Mouse (Mus musculus) layer of hippocampus, adult 11-12 months (tissue): ENCODE measurements around the gene Padi2.

Source experiments
- DNase-seq: peaks from one replicate; pipeline ENCODE4 v3.0.0; 2022; ENCODE audit warnings: low spot score

Padi2 gene

DNA sequence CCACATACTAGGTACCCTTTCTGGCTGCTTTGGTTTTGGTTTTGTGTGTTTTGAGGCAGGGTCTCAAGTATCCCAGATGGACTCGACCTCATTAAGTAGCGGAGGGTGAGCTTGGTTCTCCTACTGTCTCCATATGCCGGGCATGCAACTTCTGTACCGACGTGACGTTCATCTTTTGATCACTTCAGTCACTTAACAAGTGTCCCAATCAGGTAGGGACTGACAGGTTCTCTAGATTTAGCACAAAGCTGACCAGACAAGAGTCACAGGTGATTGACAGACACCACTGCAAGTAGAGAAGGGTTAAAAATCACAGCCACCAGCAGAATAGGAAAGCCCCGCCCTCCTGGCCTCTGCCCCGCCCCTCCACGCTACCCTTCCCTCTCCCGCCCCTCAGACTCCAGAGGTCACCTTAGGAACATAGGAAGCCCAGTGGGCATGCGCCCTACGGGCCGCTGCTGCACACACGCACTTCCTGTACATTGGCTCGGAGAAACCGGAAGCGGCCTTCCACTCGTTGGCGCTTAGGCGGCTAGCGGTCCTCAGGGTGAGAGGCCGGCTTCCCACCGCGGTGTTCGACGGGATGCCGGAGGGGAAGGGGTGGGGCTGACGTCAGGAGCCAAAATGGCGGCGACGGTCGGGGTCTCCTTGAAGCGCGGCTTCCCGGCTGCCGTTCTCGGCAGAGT lies 54.8 kb downstream of the Padi2 start, which contains the start of gene Sdhb:
Gene Sdhb (plus strand): TSS at position 423 of the 686 bp plus-strand sequence.
- DNase-seq: peak; percentile 98

GRCm38 (mm10) chr4:140961467-140962206 lies 55.5 kb downstream of the Padi2 start:
- no peak for DNase-seq

DNA sequence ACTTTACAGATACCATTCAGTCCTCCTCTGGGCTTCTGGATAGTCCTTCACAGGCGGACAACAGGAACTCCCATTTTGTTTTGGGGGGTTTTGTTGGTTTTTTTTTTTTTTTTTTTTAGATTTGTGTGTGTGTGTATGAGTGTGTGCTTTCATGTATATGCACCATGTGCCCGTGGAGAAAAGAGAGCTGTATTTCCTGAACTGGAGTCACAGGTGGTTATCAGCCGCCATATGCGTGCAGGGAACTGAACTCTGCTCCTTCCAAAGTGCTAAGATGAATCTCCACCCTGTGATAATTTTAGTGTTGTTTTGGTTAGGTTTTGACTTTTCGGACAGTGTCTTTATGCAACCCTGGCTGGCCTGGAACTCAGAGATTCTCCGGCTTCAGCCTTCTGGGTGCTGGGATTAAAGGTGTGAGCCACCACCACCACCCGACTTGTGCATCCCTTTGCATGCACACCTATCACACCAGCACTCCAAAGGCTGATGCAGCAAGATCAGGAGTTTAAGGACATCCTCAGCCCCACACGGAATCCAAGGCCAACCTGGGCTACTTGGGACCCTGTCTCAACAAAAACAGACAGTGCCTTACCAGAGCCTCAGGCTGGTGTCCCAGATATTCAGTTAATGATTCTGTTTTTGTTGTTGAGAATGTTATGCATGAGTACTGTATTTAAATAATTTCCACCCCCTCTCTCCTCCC lies 56.2 kb downstream of the Padi2 start:
- DNase-seq: no peak

- no peak for DNase-seq
Observed at GRCm38 (mm10) chr4:140962950-140963349, 56.8 kb downstream of the Padi2 start.

- DNase-seq: no peak
Observed at GRCm38 (mm10) chr4:140963941-140964597, 57.9 kb downstream of the Padi2 start.

- DNase-seq: peak; percentile 86
Observed at GRCm38 (mm10) chr4:140964620-140965019, 58.5 kb downstream of the Padi2 start.

- DNase-seq: no peak
Observed at GRCm38 (mm10) chr4:140967386-140968159, 61.4 kb downstream of the Padi2 start.

GRCm38 (mm10) chr4:140971691-140972090 lies 65.5 kb downstream of the Padi2 start:
- no peak for DNase-seq

GRCm38 (mm10) chr4:140974408-140974807 lies 68.3 kb downstream of the Padi2 start:
- no peak for DNase-seq

DNA sequence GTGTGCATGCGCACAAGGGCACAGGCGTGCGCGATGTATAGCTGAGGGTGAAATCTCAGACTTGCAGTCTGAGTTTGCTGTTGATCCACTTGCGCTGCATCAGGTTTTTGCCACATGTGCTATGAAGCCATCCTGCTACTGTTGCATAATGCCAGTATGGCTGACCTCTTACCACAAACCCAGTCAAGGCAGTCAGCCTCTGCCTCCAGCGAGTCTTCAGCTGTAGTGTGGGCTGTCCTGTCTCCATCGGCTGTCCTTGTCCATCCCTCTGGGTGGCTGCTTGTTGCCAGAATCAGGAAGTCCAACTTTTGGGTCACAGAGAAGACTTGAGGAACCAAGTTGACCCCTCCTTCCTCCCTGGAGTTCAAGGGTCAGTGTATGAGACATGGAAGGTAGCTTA lies 69.2 kb downstream of the Padi2 start:
- no peak for DNase-seq

- no peak for DNase-seq
Observed at GRCm38 (mm10) chr4:140977278-140977677, 71.1 kb downstream of the Padi2 start.

GRCm38 (mm10) chr4:140977886-140978692 lies 71.9 kb downstream of the Padi2 start:
- no peak for DNase-seq

DNA sequence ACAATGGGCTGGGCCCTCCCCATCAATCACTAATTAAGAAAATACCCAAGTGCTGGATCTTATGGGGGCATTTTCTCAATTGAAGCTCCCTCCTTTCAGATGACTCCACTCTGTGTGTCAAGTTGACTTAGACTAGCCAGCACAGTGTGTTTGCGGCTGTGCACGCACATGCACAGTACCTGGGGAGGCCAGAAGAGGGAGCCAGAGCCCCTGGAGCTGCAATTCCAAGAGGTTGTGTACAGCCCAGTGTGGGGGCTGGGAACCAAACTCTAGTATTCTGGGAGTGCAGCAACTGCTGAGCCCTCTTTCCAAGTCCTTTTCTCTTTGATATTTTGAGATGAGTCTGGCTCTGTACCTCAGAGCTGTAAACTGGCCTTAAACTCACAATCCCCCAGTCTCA lies 75.5 kb downstream of the Padi2 start:
- DNase-seq: no peak

DNA sequence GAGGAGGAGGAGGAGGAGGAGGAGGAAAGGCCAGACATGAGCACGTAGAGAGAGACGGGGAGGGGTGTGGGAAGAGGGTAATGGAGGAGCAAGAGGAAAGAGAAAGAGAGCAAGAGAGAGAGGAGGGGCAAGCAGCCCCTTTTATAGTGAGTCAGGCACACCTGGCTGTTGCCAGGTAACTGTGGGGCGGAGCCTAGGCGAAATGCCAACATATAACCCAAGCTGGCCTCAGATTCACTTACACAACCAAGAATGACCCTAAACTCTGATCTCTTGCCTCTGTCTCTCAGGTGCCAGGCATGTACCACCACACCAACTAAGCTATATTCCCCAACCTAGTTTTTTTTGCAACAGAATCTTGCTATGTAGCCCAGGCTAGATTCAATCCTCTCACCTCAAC lies 76.7 kb downstream of the Padi2 start:
- DNase-seq: no peak

DNA sequence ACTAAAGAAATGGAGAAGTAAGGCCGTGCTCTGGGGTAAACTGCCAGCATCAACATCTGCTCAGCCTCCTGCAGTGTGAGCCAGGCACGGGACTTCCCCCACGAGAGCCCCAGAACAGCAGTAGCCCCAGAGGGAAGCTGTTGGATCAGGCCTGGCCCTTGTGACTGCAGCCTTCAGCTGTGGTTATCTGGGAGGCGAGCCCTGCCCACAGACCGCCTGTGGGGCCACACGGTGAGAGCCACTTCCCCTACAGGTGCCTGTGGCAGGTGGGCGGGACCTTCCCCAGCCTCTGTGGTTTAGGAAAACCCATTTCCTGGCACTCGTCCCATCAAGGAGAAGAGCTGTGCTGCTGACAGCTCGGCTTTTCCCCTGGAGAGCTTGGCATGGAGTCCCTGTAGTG lies 77.3 kb downstream of the Padi2 start:
- peak; percentile 68 for DNase-seq

- DNase-seq: no peak
Observed at GRCm38 (mm10) chr4:140984544-140984943, 78.4 kb downstream of the Padi2 start.

DNA sequence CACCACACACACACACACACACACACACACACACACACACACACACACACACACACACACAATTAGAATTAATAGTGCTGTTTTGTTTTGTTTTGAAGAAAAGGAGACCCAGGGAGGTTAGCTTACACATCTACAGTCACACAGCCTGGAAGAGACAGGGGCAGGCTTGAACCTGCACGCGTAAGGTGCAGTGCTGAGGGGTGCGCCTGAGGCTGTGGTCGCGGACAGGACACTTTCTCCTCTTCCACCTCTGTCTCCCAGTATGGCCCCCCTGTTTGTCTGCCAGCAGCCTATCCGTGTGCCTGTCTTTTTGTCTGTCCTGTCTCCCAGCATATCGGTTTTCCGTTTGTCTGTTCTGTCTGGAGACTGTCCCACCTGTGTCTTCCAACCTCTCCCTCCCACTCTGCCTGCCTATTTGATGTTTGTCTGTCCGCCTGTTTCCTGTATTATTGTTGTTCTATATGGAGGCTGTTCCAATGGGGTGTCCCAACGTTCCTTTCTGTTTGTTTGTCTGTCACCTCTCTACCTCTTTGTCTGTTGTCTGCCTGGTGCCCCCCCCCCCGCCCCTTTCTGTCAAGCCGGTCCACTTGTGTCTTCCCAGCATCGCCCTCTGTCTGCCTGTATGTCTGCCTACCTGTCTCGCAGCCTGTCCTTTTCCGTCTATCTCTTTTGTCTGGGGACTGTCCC lies 80.0 kb downstream of the Padi2 start:
- no peak for DNase-seq

- DNase-seq: peak; percentile 93
Observed at GRCm38 (mm10) chr4:140986711-140987395, 80.7 kb downstream of the Padi2 start, which contains the start of gene Atp13a2. Gene Atp13a2 (plus strand): TSS chr4:140986873.

DNA sequence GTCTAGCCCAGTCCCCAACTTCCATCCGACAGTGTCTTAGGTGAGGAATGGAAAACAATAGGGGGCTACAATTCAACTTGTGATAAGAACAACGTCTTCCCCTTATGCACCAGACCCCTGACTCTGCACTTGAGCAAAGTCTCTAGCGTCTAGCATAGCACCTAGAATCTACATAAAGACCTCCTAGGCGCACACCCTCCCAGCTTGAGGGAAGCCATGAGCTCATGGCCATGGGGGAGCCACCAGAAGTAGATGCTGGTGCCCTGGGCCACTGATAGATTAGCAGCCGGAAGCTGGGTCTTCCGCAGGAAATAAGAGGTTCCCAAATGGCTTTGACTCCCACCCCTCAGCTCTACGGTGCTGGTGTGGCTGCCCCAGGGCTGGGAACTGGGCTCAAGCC lies 81.3 kb downstream of the Padi2 start:
- no peak for DNase-seq
